Mouse (Mus musculus): ENCODE results near the gene Itga3. TPM values are rescaled to one million over a fixed set of nuclear protein-coding genes. Genes with fewer than 3 reads are reported as not detected.

The Itga3 gene
- polyA plus RNA-seq, 1 experiment = 51.1 TPM

GRCm38 (mm10) chr11:95053062-95053461 lies 23.5 kb downstream of the Itga3 start:
- H3K79me3 ChIP-seq (ENCODE audit: low read depth) = no peaks in the 10 kb centered on the region
- no peak overlapping the region for H3ac ChIP-seq (ENCODE audit: control insufficient read depth, insufficient read length, low read depth)
- no peaks in the 10 kb centered on the region for H3K27me3 ChIP-seq (ENCODE audit: control insufficient read depth, insufficient read depth, insufficient read length)
- H3K79me2 ChIP-seq (ENCODE audit: control insufficient read depth, insufficient read depth) = no peaks in the 10 kb centered on the region
- no peak overlapping the region for H3K4me3 ChIP-seq (ENCODE audit: insufficient read depth, poor library complexity, severe bottlenecking)
- TF ChIP-seq MAX (IDR thresholded peaks at IDR 0.05) = no peak
- no peak for TF ChIP-seq USF1 (IDR thresholded peaks at IDR 0.05; ENCODE audit: low read depth)
- TF ChIP-seq FOSL1 (IDR thresholded peaks at IDR 0.05; ENCODE audit: insufficient read depth, low read length, poor library complexity, severe bottlenecking) = no peak
- no peak for TF ChIP-seq CEBPB (IDR thresholded peaks at IDR 0.05; ENCODE audit: low read depth)
- no peak for TF ChIP-seq MYOG (IDR thresholded peaks at IDR 0.05; ENCODE audit: control insufficient read depth, extremely low read depth, insufficient read length)
- no peak for TF ChIP-seq CTCF (IDR thresholded peaks at IDR 0.05; ENCODE audit: control insufficient read depth, insufficient read depth, insufficient read length)
- H3K36me3 ChIP-seq (ENCODE audit: control insufficient read depth, insufficient read depth) = peaks cover 71% of the 10 kb centered on the region

DNA sequence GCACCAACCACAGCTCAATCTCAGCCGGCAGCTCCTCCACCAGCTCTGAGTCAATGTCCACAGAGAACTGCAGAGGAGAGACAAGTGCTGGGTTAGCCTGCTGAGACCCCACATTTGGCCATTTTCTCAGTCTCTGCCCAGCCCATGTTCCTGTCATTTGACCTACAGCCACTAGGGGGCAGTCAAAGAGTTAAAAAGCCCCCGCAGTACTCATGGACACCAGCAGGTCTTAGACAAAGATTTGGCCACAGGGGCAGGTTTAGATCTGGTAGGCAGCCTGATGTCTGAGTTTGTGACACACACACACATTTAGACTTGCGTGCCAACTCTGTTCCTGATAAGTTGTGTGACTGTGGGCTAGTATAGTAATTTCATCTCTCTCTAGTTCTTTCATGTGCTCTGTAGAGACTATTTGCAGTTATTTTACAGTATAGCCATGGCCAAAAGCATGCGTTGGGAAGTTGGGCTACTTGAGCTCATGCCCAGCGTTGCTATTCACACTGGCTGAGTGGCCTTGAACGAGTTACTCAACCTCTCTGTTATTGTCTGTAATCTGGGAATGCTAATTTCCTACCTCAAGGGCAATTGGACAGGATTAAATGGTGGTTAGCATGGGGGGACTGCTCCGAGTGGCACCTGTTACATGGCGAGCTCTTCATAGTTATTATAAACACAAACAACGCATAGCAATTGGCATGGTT lies 29.5 kb downstream of the Itga3 start:
- TF ChIP-seq CEBPB (IDR thresholded peaks at IDR 0.05; ENCODE audit: low read depth) (no peak), CTCF (IDR thresholded peaks at IDR 0.05; ENCODE audit: control insufficient read depth, insufficient read depth, insufficient read length) (peak; percentile 25)
- Histone ChIP-seq H3K4me3 (ENCODE audit: insufficient read depth, poor library complexity, severe bottlenecking) (no peak overlapping the region), H3K79me2 (ENCODE audit: control insufficient read depth, insufficient read depth) (no peaks in the 10 kb centered on the region), H3K27me3 (ENCODE audit: control insufficient read depth, insufficient read depth, insufficient read length) (no peaks in the 10 kb centered on the region), H3K79me3 (ENCODE audit: low read depth) (no peaks in the 10 kb centered on the region), H3K36me3 (ENCODE audit: control insufficient read depth, insufficient read depth) (peaks cover 56% of the 10 kb centered on the region), H3ac (ENCODE audit: control insufficient read depth, insufficient read length, low read depth) (no peak overlapping the region)

- no peak overlapping the region for H3ac ChIP-seq (ENCODE audit: control insufficient read depth, insufficient read length, low read depth)
- no peaks in the 10 kb centered on the region for H3K27me3 ChIP-seq (ENCODE audit: control insufficient read depth, insufficient read depth, insufficient read length)
- H3K79me3 ChIP-seq (ENCODE audit: low read depth) = no peaks in the 10 kb centered on the region
- TF ChIP-seq CTCF (IDR thresholded peaks at IDR 0.05; ENCODE audit: control insufficient read depth, insufficient read depth, insufficient read length) (no peak), USF1 (IDR thresholded peaks at IDR 0.05; ENCODE audit: low read depth) (no peak), CEBPB (IDR thresholded peaks at IDR 0.05; ENCODE audit: low read depth) (no peak), MYOG (IDR thresholded peaks at IDR 0.05; ENCODE audit: control insufficient read depth, extremely low read depth, insufficient read length) (no peak), FOSL1 (IDR thresholded peaks at IDR 0.05; ENCODE audit: insufficient read depth, low read length, poor library complexity, severe bottlenecking) (no peak)
- H3K79me2 ChIP-seq (ENCODE audit: control insufficient read depth, insufficient read depth) = no peaks in the 10 kb centered on the region
- H3K36me3 ChIP-seq (ENCODE audit: control insufficient read depth, insufficient read depth) = peaks cover 37% of the 10 kb centered on the region
- H3K4me3 ChIP-seq (ENCODE audit: insufficient read depth, poor library complexity, severe bottlenecking) = no peak overlapping the region
Measured at GRCm38 (mm10) chr11:95044185-95044870, 32.3 kb downstream of the Itga3 start.

- Histone ChIP-seq H3K79me3 (ENCODE audit: low read depth) (no peaks in the 10 kb centered on the region), H3K27me3 (ENCODE audit: control insufficient read depth, insufficient read depth, insufficient read length) (no peaks in the 10 kb centered on the region), H3K79me2 (ENCODE audit: control insufficient read depth, insufficient read depth) (no peaks in the 10 kb centered on the region), H3K36me3 (ENCODE audit: control insufficient read depth, insufficient read depth) (peaks cover 30% of the 10 kb centered on the region), H3K4me3 (ENCODE audit: insufficient read depth, poor library complexity, severe bottlenecking) (no peak overlapping the region), H3ac (ENCODE audit: control insufficient read depth, insufficient read length, low read depth) (no peak overlapping the region)
- no peak for TF ChIP-seq CTCF (IDR thresholded peaks at IDR 0.05; ENCODE audit: control insufficient read depth, insufficient read depth, insufficient read length)
- no peak for TF ChIP-seq FOSL1 (IDR thresholded peaks at IDR 0.05; ENCODE audit: insufficient read depth, low read length, poor library complexity, severe bottlenecking)
- TF ChIP-seq MAX (IDR thresholded peaks at IDR 0.05) = no peak
- TF ChIP-seq CEBPB (IDR thresholded peaks at IDR 0.05; ENCODE audit: low read depth) = no peak
- TF ChIP-seq USF1 (IDR thresholded peaks at IDR 0.05; ENCODE audit: low read depth) = no peak
Measured at GRCm38 (mm10) chr11:95043608-95044007, 33.0 kb downstream of the Itga3 start.

- TF ChIP-seq FOSL1 (IDR thresholded peaks at IDR 0.05; ENCODE audit: insufficient read depth, low read length, poor library complexity, severe bottlenecking) = no peak
- TF ChIP-seq CTCF (IDR thresholded peaks at IDR 0.05; ENCODE audit: control insufficient read depth, insufficient read depth, insufficient read length) = no peak
- TF ChIP-seq USF1 (IDR thresholded peaks at IDR 0.05; ENCODE audit: low read depth) = no peak
- TF ChIP-seq MYOG (IDR thresholded peaks at IDR 0.05; ENCODE audit: control insufficient read depth, extremely low read depth, insufficient read length) = no peak
- TF ChIP-seq CEBPB (IDR thresholded peaks at IDR 0.05; ENCODE audit: low read depth) = no peak
- TF ChIP-seq MAX (IDR thresholded peaks at IDR 0.05) = no peak
- TF ChIP-seq MYOD1 (IDR thresholded peaks at IDR 0.05; ENCODE audit: control insufficient read depth, insufficient read length, low read depth) = no peak
- H3K79me3 ChIP-seq (ENCODE audit: low read depth) = no peaks in the 10 kb centered on the region
- H3K4me3 ChIP-seq (ENCODE audit: insufficient read depth, poor library complexity, severe bottlenecking) = no peak overlapping the region
- peaks cover 25% of the 10 kb centered on the region for H3K36me3 ChIP-seq (ENCODE audit: control insufficient read depth, insufficient read depth)
- no peaks in the 10 kb centered on the region for H3K79me2 ChIP-seq (ENCODE audit: control insufficient read depth, insufficient read depth)
- H3ac ChIP-seq (ENCODE audit: control insufficient read depth, insufficient read length, low read depth) = no peak overlapping the region
- no peaks in the 10 kb centered on the region for H3K27me3 ChIP-seq (ENCODE audit: control insufficient read depth, insufficient read depth, insufficient read length)
Measured at GRCm38 (mm10) chr11:95043060-95043459, 33.5 kb downstream of the Itga3 start.

DNA sequence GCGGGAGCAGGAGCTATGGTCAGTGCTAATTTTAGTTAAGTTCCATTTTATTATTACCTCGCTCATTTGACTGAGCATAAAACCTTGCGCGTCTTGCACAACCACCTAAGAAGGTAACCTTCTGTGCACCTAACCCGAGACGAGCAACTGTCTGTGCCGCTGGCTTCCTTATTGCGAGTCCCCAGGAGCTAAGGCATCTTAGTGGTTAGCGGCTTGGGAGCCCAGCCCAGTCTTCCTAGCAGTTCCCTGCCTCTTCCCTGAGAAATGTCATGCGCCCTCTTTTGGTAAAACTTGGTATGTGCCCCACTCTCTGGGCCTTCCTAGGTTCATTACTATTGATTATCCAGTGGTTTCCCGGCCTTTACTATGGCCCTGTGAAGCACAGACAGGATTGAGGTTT lies 34.5 kb downstream of the Itga3 start:
- Histone ChIP-seq H3K27me3 (ENCODE audit: control insufficient read depth, insufficient read depth, insufficient read length) (no peaks in the 10 kb centered on the region), H3K79me3 (ENCODE audit: low read depth) (no peaks in the 10 kb centered on the region), H3K79me2 (ENCODE audit: control insufficient read depth, insufficient read depth) (no peaks in the 10 kb centered on the region), H3K4me3 (ENCODE audit: insufficient read depth, poor library complexity, severe bottlenecking) (peak overlapping the region; percentile 23), H3K36me3 (ENCODE audit: control insufficient read depth, insufficient read depth) (peaks cover 18% of the 10 kb centered on the region), H3ac (ENCODE audit: control insufficient read depth, insufficient read length, low read depth) (no peak overlapping the region)
- TF ChIP-seq USF1 (IDR thresholded peaks at IDR 0.05; ENCODE audit: low read depth) = no peak
- peak; percentile 56 for TF ChIP-seq CTCF (IDR thresholded peaks at IDR 0.05; ENCODE audit: control insufficient read depth, insufficient read depth, insufficient read length)
- peak; percentile 60 for TF ChIP-seq MAX (IDR thresholded peaks at IDR 0.05)
- no peak for TF ChIP-seq MYOG (IDR thresholded peaks at IDR 0.05; ENCODE audit: control insufficient read depth, extremely low read depth, insufficient read length)
